Mouse (Mus musculus) embryonic facial prominence, embryonic 13.5 days (tissue): ENCODE measurements around the gene Inf2. TPM values are rescaled to one million over a fixed set of nuclear protein-coding genes. Genes with fewer than 3 reads are reported as not detected.

Experiments
- ATAC-seq: fragments of 200-750 bp; cut with Nextera tagmentation; 2 replicates; pipeline ENCODE4 v1.8.0; 2017; ENCODE audit warnings: low read depth; ENCODE audit not compliant: insufficient number of reproducible peaks, insufficient read depth, low FRiP score, low TSS enrichment
- H3K27ac ChIP-seq: fragments of 300-500 bp; sonication (generic); 2 replicates; pipeline ENCODE4 v1.5.1; 2015; ENCODE audit warnings: moderate library complexity, mild to moderate bottlenecking, inconsistent platforms
- H3K27me3 ChIP-seq: fragments of 300-500 bp; sonication (generic); 2 replicates; pipeline ENCODE4 v1.6.1; 2015; ENCODE audit warnings: mild to moderate bottlenecking, inconsistent platforms
- H3K36me3 ChIP-seq: fragments of 300-500 bp; sonication (generic); 2 replicates; pipeline ENCODE4 v1.6.1; 2015; ENCODE audit warnings: mild to moderate bottlenecking, inconsistent platforms
- H3K4me1 ChIP-seq: fragments of 300-500 bp; sonication (generic); 2 replicates; pipeline ENCODE4 v1.6.1; 2015; ENCODE audit warnings: inconsistent platforms
- H3K4me2 ChIP-seq: fragments of 300-500 bp; sonication (generic); 2 replicates; pipeline ENCODE4 v1.6.1; 2015; ENCODE audit warnings: moderate library complexity, mild to moderate bottlenecking, inconsistent platforms
- H3K4me3 ChIP-seq: fragments of 300-500 bp; sonication (generic); 2 replicates; pipeline ENCODE4 v1.5.1; 2015; ENCODE audit warnings: mild to moderate bottlenecking, inconsistent platforms
- H3K9ac ChIP-seq: fragments of 300-500 bp; sonication (generic); 2 replicates; pipeline ENCODE4 v1.6.1; 2015; ENCODE audit warnings: mild to moderate bottlenecking, inconsistent platforms
- H3K9me3 ChIP-seq: fragments of 300-500 bp; sonication (generic); 2 replicates; pipeline ENCODE4 v1.6.1; 2016; ENCODE audit warnings: inconsistent platforms
- WGBS: fragments of 180-500 bp; shearing (Covaris S2); methylation state at CpG from one replicate; pipeline ENCODE4 v1.1.7; 2015; ENCODE audit warnings: mixed read lengths; 5-methylcytosine and 5-hydroxymethylcytosine counted together
- microRNA-seq: library from miRNA; unstranded; fragments of <30 nt; microRNA quantifications from one replicate; pipeline ENCODE4, GENCODE M21; 2016
- polyA plus RNA-seq: library from polyadenylated mRNA; unstranded; fragments of >200 nt; fragmentation: Nextera tagmentation; extraction: Ambion mirVana; gene quantifications from 2 replicates; pipeline ENCODE4 v1.2.1, GENCODE M21; 2015

The Inf2 gene
- polyA plus RNA-seq, 1 experiment from 2014 or later: 4.8 TPM

GRCm38 (mm10) chr12:112664124-112664523 is 75.5 kb downstream of the Inf2 start:
- 0 out of 2 replicates have a peak overlapping the region, but pooled peaks have one; percentile 22 for H3K27ac ChIP-seq
- H3K4me2 ChIP-seq: no peak overlapping the region
- H3K4me1 ChIP-seq: peaks cover 76% of the 10 kb centered on the region
- H3K9me3 ChIP-seq: no peaks in the 10 kb centered on the region
- 0 out of 2 replicates have a peak overlapping the region, but pooled peaks have one; percentile 12 for H3K9ac ChIP-seq
- H3K4me3 ChIP-seq: no peak overlapping the region
- WGBS: 70% methylated on average over 2 of the region's 2 CpGs
- H3K36me3 ChIP-seq: peaks cover 94% of the 10 kb centered on the region
- ATAC-seq: no peak
- no peaks in the 10 kb centered on the region for H3K27me3 ChIP-seq

GRCm38 (mm10) chr12:112664656-112665055 is 76.1 kb downstream of the Inf2 start:
- 82% methylated on average over 5 of the region's 5 CpGs for WGBS
- no peak for ATAC-seq
- H3K36me3 ChIP-seq: peaks cover 94% of the 10 kb centered on the region
- peaks cover 80% of the 10 kb centered on the region for H3K4me1 ChIP-seq
- no peaks in the 10 kb centered on the region for H3K9me3 ChIP-seq
- no peak overlapping the region for H3K9ac ChIP-seq
- H3K27me3 ChIP-seq: no peaks in the 10 kb centered on the region
- H3K4me2 ChIP-seq: no peak overlapping the region
- no peak overlapping the region for H3K4me3 ChIP-seq
- H3K27ac ChIP-seq: peak overlapping the region; percentile 60; the same call in 1 of the 2 replicates

Small RNAs within 50 kb of the gene (microRNA-seq; reads per million reads assigned to microRNA genes)
- gene Mir6939: not detected

Other genes starting within 250 kb of the Inf2 start
- 0.10 and 0.12 TPM in 2 replicates for gene A530016L24Rik, start 99.3 kb upstream of the Inf2 start, polyA plus RNA-seq
- 0.92 and 1.0 TPM in 2 replicates for gene Tmem179, start 72.0 kb upstream of the Inf2 start, polyA plus RNA-seq
- gene Adssl1, start 31.3 kb downstream of the Inf2 start, polyA plus RNA-seq: 4.3 and 4.4 TPM in 2 replicates
- gene Siva1, start 55.9 kb downstream of the Inf2 start, polyA plus RNA-seq: 249 and 252 TPM in 2 replicates
- 49.7 and 60.0 TPM in 2 replicates for gene Akt1, start 86.1 kb downstream of the Inf2 start, polyA plus RNA-seq
- 2.3 and 3.1 TPM in 2 replicates for gene Zbtb42, start 90.0 kb downstream of the Inf2 start, polyA plus RNA-seq
- gene Cep170b, start 131.7 kb downstream of the Inf2 start, polyA plus RNA-seq: 13.8 and 16.7 TPM in 2 replicates
- 6.1 and 7.3 TPM in 2 replicates for gene Pld4, start 171.9 kb downstream of the Inf2 start, polyA plus RNA-seq
- 0.95 and 1.2 TPM in 2 replicates for gene Ahnak2, start 213.9 kb downstream of the Inf2 start, polyA plus RNA-seq
- 8.3 and 9.8 TPM in 2 replicates for gene Clba1, start 220.2 kb downstream of the Inf2 start, polyA plus RNA-seq
- gene Cdca4, start 240.6 kb downstream of the Inf2 start, polyA plus RNA-seq: 139 and 147 TPM in 2 replicates